12 mouse cellular contexts compared by ENCODE assay signal in the genomic region with DNA sequence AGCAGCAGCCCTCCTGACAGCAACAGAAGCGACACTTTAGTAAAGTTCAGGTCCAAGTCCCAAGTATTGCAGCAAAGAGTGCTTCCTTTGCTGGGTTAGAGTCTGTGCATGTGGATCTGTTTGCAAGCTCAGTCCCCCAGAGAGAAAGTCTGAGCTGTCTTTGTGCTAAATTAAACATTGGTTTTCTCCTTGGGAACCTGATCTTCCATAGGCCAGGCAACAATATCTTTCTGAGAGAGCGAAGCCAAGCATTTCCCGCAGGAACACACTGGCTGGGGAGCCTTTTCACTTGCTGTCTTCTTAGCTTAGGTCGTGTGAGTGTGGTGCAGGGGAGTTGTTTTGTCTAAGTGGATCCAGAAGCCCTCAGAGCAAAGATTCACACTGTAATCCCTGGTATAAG. TPM values are rescaled to one million over a fixed set of nuclear protein-coding genes. Genes with fewer than 3 reads are reported as not detected.
DNase-seq lines count a peak whose midpoint lies in the region; ATAC-seq lines count a peak whose summit lies in the region.
"Had no signal": no experiment of that assay in that cellular context is flagged by ENCODE, and none has a peak within 500 bp of the region (broad histone marks: within the 10 kb centered on the region; RNA-seq: fewer than 3 reads in every experiment).

No protein-coding gene starts in this region.

- no peaks in the 10 kb centered on the region for H3K27me3 ChIP-seq in hindbrain, embryonic 10.5 days (ENCODE audit: insufficient read depth, poor library complexity, severe bottlenecking)
- no peaks in the 10 kb centered on the region; the same call in 1 of the 2 replicates for H3K27me3 ChIP-seq in hindbrain, embryonic 12.5 days
- H3K27me3 ChIP-seq in embryonic facial prominence, embryonic 10.5 days (replicated peaks; ENCODE audit: low read depth, poor library complexity, severe bottlenecking), result no peaks in the 10 kb centered on the region
- H3K27me3 ChIP-seq in limb, embryonic 10.5 days (ENCODE audit: low read depth, poor library complexity, severe bottlenecking), result no peaks in the 10 kb centered on the region

- H3K36me3 ChIP-seq in hindbrain, embryonic 10.5 days, result no peaks in the 10 kb centered on the region
- H3K36me3 ChIP-seq in hindbrain, embryonic 12.5 days, result no peaks in the 10 kb centered on the region
- H3K36me3 ChIP-seq in embryonic facial prominence, embryonic 10.5 days (replicated peaks), result no peaks in the 10 kb centered on the region
- no peaks in the 10 kb centered on the region for H3K36me3 ChIP-seq in limb, embryonic 10.5 days

- no peak overlapping the region for H3K4me2 ChIP-seq in hindbrain, embryonic 12.5 days (replicated peaks)

- WGBS in hindbrain, embryonic 10.5 days, result 42% methylated on average over 4 of the region's 4 CpGs
- 41% methylated on average over 4 of the region's 4 CpGs for WGBS in hindbrain, embryonic 12.5 days
- WGBS in embryonic facial prominence, embryonic 10.5 days, result 44% methylated on average over 4 of the region's 4 CpGs
- WGBS in limb, embryonic 10.5 days, result 69% methylated on average over 4 of the region's 4 CpGs

- no peak overlapping the region for H3K4me3 ChIP-seq in hindbrain, embryonic 10.5 days
- no peak overlapping the region for H3K4me3 ChIP-seq in hindbrain, embryonic 12.5 days
- no peak overlapping the region for H3K4me3 ChIP-seq in embryonic facial prominence, embryonic 10.5 days
- H3K4me3 ChIP-seq in limb, embryonic 10.5 days, result no peak overlapping the region

- no peak for ATAC-seq in hindbrain, embryonic 12.5 days (ENCODE audit: low FRiP score)
- ATAC-seq: forebrain, postnatal 0 days; liver, postnatal 0 days had no signal

- H3K9ac ChIP-seq in hindbrain, embryonic 12.5 days, result no peak overlapping the region
- H3K9ac ChIP-seq: forebrain, postnatal 0 days; liver, postnatal 0 days had no signal

- DNase-seq in hindbrain, embryonic 10.5 days (ENCODE audit: low spot score), result no peak
- peak; percentile 20 for DNase-seq in NIH3T3 (ENCODE audit: low read depth)
- DNase-seq in embryonic facial prominence, embryonic 10.5 days (ENCODE audit: low spot score), result no peak
- DNase-seq in limb, embryonic 10.5 days (ENCODE audit: low spot score), result no peak
- no peak for DNase-seq in right cerebral cortex, adult 2 months (ENCODE audit: low spot score in 2 of 2)
- DNase-seq in cerebellum, adult 9-10 months, result no peak
- DNase-seq: adrenal gland, adult 2 months; cerebellum, postnatal 10 days; forebrain, postnatal 0 days; kidney, adult 2 months; liver, postnatal 0 days had no signal

- peak overlapping the region; percentile 66 for H3K27ac ChIP-seq in hindbrain, embryonic 10.5 days
- no peak overlapping the region for H3K27ac ChIP-seq in hindbrain, embryonic 12.5 days
- H3K27ac ChIP-seq in embryonic facial prominence, embryonic 10.5 days (replicated peaks), result peak overlapping the region; percentile 30
- H3K27ac ChIP-seq in limb, embryonic 10.5 days, result 0 out of 2 replicates have a peak overlapping the region, but pooled peaks have one; percentile 19

- H3K4me1 ChIP-seq in hindbrain, embryonic 10.5 days (replicated peaks), result peaks cover 86% of the 10 kb centered on the region
- peaks cover 59% of the 10 kb centered on the region for H3K4me1 ChIP-seq in hindbrain, embryonic 12.5 days
- peaks cover 41% of the 10 kb centered on the region for H3K4me1 ChIP-seq in embryonic facial prominence, embryonic 10.5 days
- peaks cover 16% of the 10 kb centered on the region for H3K4me1 ChIP-seq in limb, embryonic 10.5 days

- H3K9me3 ChIP-seq in hindbrain, embryonic 10.5 days, result no peaks in the 10 kb centered on the region
- H3K9me3 ChIP-seq in hindbrain, embryonic 12.5 days (replicated peaks), result no peaks in the 10 kb centered on the region
- no peaks in the 10 kb centered on the region for H3K9me3 ChIP-seq in embryonic facial prominence, embryonic 10.5 days
- no peaks in the 10 kb centered on the region for H3K9me3 ChIP-seq in limb, embryonic 10.5 days (replicated peaks)

RNA-seq across cellular contexts. Expression of gene Maml2, which starts 9.5 kb away (rescaled TPM):
- polyA plus RNA-seq in hindbrain, embryonic 10.5 days (2016; fragmentation: Nextera tagmentation; extraction: Ambion mirVana), result 10.0 and 10.2 TPM in 2 replicates
- 13.6 and 14.1 TPM in 2 replicates for polyA plus RNA-seq in hindbrain, embryonic 12.5 days (2016; fragmentation: Nextera tagmentation; extraction: Ambion mirVana)
- 7.3 and 8.0 TPM in 2 replicates for polyA plus RNA-seq in embryonic facial prominence, embryonic 10.5 days (2016; fragmentation: Nextera tagmentation; extraction: Ambion mirVana)
- 4.5 and 8.0 TPM in 2 replicates for polyA plus RNA-seq in limb, embryonic 10.5 days (2016; fragmentation: Nextera tagmentation; extraction: Ambion mirVana)
